Mouse (Mus musculus) lung, embryonic 15.5 days (tissue): ENCODE measurements at regions not wholly inside any gene's neighbourhood (a gene's known extent, or its start where the extent isn't known, plus 50 kb on each side); places are given as distances from the start of the nearest gene placed in this dataset.

ENCODE experiments used
- ATAC-seq: fragments of 200-750 bp; cut with Nextera tagmentation; 2 replicates; pipeline ENCODE4 v1.8.0; 2017; ENCODE audit warnings: moderate number of reproducible peaks, borderline replicate concordance; ENCODE audit not compliant: low FRiP score, low TSS enrichment; ENCODE audit errors: extremely low read depth
- H3K27ac ChIP-seq: fragments of 300-500 bp; sonication (generic); 2 replicates; pipeline ENCODE4 v1.5.1; 2015; ENCODE audit warnings: moderate library complexity, mild to moderate bottlenecking, inconsistent platforms
- H3K27me3 ChIP-seq: fragments of 300-500 bp; sonication (generic); 2 replicates; pipeline ENCODE4 v1.6.1; 2015; ENCODE audit warnings: inconsistent platforms
- H3K36me3 ChIP-seq: fragments of 300-500 bp; sonication (generic); 2 replicates; pipeline ENCODE4 v1.6.1; 2015; ENCODE audit warnings: inconsistent platforms
- H3K4me1 ChIP-seq: fragments of 300-500 bp; sonication (generic); 2 replicates; pipeline ENCODE4 v1.6.1; 2015; ENCODE audit warnings: inconsistent platforms
- H3K4me2 ChIP-seq: fragments of 300-500 bp; sonication (generic); 2 replicates; pipeline ENCODE4 v1.6.1; 2015; ENCODE audit warnings: inconsistent platforms, mild to moderate bottlenecking, moderate library complexity
- H3K4me3 ChIP-seq: fragments of 300-500 bp; sonication (generic); 2 replicates; pipeline ENCODE4 v1.5.1; 2015; ENCODE audit warnings: mild to moderate bottlenecking, inconsistent platforms
- H3K9ac ChIP-seq: fragments of 300-500 bp; sonication (generic); 2 replicates; pipeline ENCODE4 v1.6.1; 2015; ENCODE audit warnings: inconsistent platforms
- H3K9me3 ChIP-seq: fragments of 300-500 bp; sonication (generic); 2 replicates; pipeline ENCODE4 v1.6.1; 2016; ENCODE audit warnings: inconsistent platforms
- WGBS: fragments of 180-500 bp; shearing (Covaris S2); methylation state at CpG from one replicate; pipeline ENCODE4 v1.1.7; 2015; 5-methylcytosine and 5-hydroxymethylcytosine counted together

GRCm38 (mm10) chr13:54847764-54848183 lies 58.6 kb downstream of the Tspan17 start:
- no peak overlapping the region for H3K4me3 ChIP-seq
- no peaks in the 10 kb centered on the region for H3K36me3 ChIP-seq
- no peak overlapping the region for H3K4me2 ChIP-seq
- H3K9ac ChIP-seq: no peak overlapping the region
- no peaks in the 10 kb centered on the region for H3K9me3 ChIP-seq
- WGBS: 27% methylated on average over 3 of the region's 3 CpGs
- peaks cover 5% of the 10 kb centered on the region; the same call in 1 of the 2 replicates for H3K4me1 ChIP-seq
- no peak for ATAC-seq
- H3K27me3 ChIP-seq: no peaks in the 10 kb centered on the region
- H3K27ac ChIP-seq: no peak overlapping the region

DNA sequence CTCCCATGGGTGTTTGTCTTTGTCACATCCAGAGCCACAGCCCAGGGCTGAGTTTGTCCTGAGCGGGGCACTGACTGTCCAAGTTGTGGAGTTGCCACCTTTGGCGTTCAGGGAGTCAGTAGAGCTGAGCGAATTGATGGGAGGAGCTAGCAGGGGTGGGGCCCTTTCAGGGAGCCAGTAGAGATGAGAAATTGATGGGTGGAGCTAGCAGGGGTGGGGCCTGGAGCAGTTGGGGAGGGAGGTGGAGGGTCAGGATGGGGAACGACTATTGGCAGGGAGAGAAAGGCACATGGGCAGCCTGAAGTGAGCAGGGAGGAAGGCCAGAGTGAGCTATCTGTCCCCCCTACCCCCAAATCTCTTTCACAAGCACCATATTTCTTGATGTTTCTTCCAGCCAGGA lies 62.0 kb downstream of the Tspan17 start:
- no peak for ATAC-seq
- H3K4me1 ChIP-seq: no peaks in the 10 kb centered on the region
- no peak overlapping the region for H3K27ac ChIP-seq
- H3K27me3 ChIP-seq: no peaks in the 10 kb centered on the region
- H3K4me2 ChIP-seq: no peak overlapping the region
- no peaks in the 10 kb centered on the region for H3K36me3 ChIP-seq
- no peak overlapping the region for H3K9ac ChIP-seq
- no peaks in the 10 kb centered on the region for H3K9me3 ChIP-seq
- no peak overlapping the region for H3K4me3 ChIP-seq
- 43% methylated on average over 4 of the region's 4 CpGs for WGBS

DNA sequence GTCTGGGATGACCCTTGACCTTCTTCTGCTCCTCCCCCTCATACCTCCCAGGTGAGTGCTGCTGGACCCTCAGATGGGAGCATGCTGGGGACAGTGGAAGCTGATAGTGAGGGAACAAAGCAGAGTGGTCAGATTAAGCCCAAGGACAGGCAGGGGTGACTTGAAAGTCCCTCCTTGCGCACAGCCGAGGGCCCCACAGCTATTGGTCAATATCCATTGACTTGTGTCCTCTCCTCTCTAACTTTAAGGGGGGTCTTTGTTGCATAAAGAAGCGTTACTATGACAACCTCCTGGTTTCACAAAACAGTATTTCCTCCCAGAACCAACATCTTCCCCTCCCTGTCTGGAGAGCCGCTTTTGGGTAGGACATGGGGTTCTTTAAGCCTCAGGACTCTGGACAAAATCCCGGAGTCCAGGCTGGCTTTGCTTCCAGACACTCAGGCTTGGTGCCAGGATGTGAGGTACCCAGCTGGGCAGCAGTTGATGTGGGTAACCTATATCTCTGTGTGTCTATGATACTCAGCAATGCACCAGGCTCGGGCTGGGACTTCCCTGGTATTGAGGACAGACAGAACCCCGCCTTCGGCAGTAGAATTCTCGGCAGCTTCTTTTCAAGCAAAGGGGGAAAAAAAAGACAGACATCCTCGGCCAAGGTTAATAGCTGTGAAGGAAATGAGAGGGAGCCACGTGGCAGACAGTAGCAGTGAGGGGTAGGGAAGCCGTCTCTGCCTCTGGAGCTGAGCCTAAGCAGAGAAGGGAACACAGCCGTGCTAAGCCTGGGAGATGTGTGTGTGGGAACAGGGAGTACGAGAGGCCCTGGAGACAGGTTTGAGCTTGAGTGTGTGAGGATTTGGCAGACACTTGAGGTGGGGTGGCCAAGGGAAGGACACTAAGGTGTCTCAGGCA lies 66.4 kb downstream of the Tspan17 start:
- Histone ChIP-seq H3K9ac (no peak overlapping the region), H3K27me3 (no peaks in the 10 kb centered on the region), H3K4me1 (no peaks in the 10 kb centered on the region), H3K9me3 (no peaks in the 10 kb centered on the region), H3K27ac (no peak overlapping the region), H3K4me3 (no peak overlapping the region), H3K36me3 (no peaks in the 10 kb centered on the region), H3K4me2 (no peak overlapping the region)
- 44% methylated on average over 14 of the region's 14 CpGs for WGBS
- no peak for ATAC-seq

GRCm38 (mm10) chr13:54862931-54863330 lies 73.8 kb downstream of the Tspan17 start:
- no peaks in the 10 kb centered on the region for H3K4me1 ChIP-seq
- no peaks in the 10 kb centered on the region for H3K9me3 ChIP-seq
- H3K4me2 ChIP-seq: no peak overlapping the region
- WGBS: 74% methylated on average over 4 of the region's 4 CpGs
- ATAC-seq: no peak
- H3K9ac ChIP-seq: no peak overlapping the region
- H3K27me3 ChIP-seq: no peaks in the 10 kb centered on the region; the same call in 1 of the 2 replicates
- no peak overlapping the region for H3K27ac ChIP-seq
- H3K4me3 ChIP-seq: no peak overlapping the region
- no peaks in the 10 kb centered on the region for H3K36me3 ChIP-seq

- no peaks in the 10 kb centered on the region for H3K4me1 ChIP-seq
- ATAC-seq: no peak
- no peak overlapping the region for H3K9ac ChIP-seq
- WGBS: 41% methylated on average over 10 of the region's 10 CpGs
- H3K4me2 ChIP-seq: no peak overlapping the region
- H3K27me3 ChIP-seq: no peaks in the 10 kb centered on the region; the same call in 1 of the 2 replicates
- H3K27ac ChIP-seq: no peak overlapping the region
- no peaks in the 10 kb centered on the region for H3K36me3 ChIP-seq
- H3K4me3 ChIP-seq: no peak overlapping the region
- H3K9me3 ChIP-seq: no peaks in the 10 kb centered on the region
Measured at GRCm38 (mm10) chr13:54864048-54864447, 74.9 kb downstream of the Tspan17 start.

- H3K4me2 ChIP-seq: no peak overlapping the region
- no peaks in the 10 kb centered on the region for H3K9me3 ChIP-seq
- H3K9ac ChIP-seq: no peak overlapping the region
- peaks cover 59% of the 10 kb centered on the region for H3K27me3 ChIP-seq
- no peak overlapping the region for H3K4me3 ChIP-seq
- WGBS: 22% methylated on average over 12 of the region's 12 CpGs
- H3K36me3 ChIP-seq: no peaks in the 10 kb centered on the region
- H3K4me1 ChIP-seq: no peaks in the 10 kb centered on the region
- ATAC-seq: no peak
- no peak overlapping the region for H3K27ac ChIP-seq
Measured at GRCm38 (mm10) chr13:54872004-54872403, 77.2 kb upstream of the Unc5a start.

DNA sequence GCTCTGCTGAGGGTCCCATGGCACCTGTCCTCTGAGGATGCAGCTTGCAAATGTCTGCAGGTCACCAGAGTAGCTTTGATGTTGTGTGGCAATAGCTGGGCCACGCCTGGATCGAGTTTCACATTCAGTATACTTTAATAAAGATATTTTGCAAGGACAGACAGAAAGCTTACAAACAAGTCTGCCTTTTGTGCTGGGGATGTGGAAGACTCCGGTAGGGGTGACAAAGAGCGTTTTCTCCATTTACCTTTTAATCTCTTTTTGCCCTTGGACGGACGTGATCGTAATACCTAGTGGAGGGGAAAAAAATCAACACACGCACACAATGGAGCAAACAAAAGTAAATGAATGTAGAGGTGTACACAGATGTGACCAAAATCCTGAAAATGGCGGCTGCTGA lies 75.3 kb upstream of the Unc5a start:
- Histone ChIP-seq H3K27ac (no peak overlapping the region), H3K4me1 (no peaks in the 10 kb centered on the region), H3K27me3 (peaks cover 59% of the 10 kb centered on the region), H3K4me2 (no peak overlapping the region), H3K9me3 (no peaks in the 10 kb centered on the region), H3K36me3 (no peaks in the 10 kb centered on the region), H3K4me3 (no peak overlapping the region), H3K9ac (no peak overlapping the region)
- ATAC-seq: no peak
- WGBS: 47% methylated on average over 9 of the region's 9 CpGs

DNA sequence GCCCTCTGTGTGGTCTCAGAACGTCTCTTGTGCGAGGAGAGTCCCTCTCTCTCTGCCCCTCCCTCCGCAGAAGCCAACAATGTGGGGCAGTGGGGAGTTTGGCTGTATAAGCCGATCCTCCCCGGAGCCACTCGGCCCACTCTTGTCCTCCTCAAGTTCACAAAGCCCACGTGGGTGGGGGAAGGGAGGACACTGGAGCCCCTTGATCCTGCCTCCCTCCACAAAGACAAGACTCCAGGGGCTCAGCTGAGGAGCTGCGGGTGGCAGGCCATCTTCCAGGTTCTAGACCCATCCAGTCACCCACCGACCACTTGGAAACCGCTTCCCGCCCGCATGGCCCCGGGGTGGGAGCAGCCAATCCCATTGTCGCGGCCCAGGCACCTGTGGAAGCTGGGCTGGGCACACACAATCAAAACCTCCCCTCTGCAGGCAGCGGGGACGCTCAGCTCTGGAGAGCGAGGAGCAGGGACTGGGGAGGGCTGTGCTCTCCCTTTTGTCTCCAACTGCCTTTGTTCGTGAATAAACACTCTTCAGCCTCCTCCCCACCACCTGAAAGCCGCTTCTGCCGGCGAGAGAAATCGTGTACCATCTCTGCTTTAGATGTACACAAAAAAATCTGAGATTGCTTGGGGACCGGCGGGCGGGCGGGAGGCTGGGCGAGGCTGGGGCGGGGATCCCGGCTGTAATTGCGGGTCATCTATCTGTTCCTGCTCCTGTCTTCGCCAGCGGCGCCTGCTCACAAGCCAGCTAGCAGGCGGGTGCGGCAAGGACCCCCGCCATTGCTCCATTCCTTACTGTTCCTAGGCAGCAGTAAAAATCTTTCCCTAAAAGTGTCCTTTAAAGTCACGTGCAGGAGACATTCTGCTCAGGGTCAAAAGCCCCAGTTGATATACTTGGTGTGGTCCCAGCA lies 74.7 kb upstream of the Unc5a start:
- ATAC-seq: no peak
- no peaks in the 10 kb centered on the region for H3K9me3 ChIP-seq
- peaks cover 59% of the 10 kb centered on the region for H3K27me3 ChIP-seq
- no peaks in the 10 kb centered on the region for H3K36me3 ChIP-seq
- H3K4me2 ChIP-seq: no peak overlapping the region
- H3K4me1 ChIP-seq: no peaks in the 10 kb centered on the region
- H3K4me3 ChIP-seq: no peak overlapping the region
- WGBS: under 1% methylated on average over 38 of the region's 38 CpGs
- H3K27ac ChIP-seq: no peak overlapping the region
- no peak overlapping the region for H3K9ac ChIP-seq

DNA sequence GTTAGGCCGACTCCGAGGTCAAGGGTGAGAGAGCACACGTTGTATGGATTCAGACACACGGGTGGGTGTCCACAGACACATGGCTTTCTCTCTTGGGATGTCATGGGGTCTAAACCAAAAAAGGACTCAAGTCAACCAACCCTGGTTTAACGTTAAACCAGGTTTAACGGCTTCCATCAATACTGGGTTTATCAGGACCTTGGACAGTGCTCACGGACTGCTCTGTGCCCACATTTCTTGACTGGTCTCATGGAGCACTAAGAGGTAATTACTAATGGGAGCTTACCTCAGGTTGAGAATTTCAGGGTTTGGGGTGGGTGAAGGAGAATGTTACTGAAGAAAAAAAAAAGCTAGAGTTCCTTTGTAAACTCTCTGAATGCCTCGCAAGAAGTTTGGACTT lies 72.7 kb upstream of the Unc5a start:
- Histone ChIP-seq H3K4me1 (no peaks in the 10 kb centered on the region), H3K27ac (no peak overlapping the region), H3K36me3 (no peaks in the 10 kb centered on the region), H3K9ac (no peak overlapping the region), H3K27me3 (peaks cover 48% of the 10 kb centered on the region), H3K4me2 (no peak overlapping the region), H3K4me3 (no peak overlapping the region), H3K9me3 (no peaks in the 10 kb centered on the region)
- ATAC-seq: no peak
- WGBS: 30% methylated on average over 8 of the region's 8 CpGs

GRCm38 (mm10) chr13:54877656-54878055 lies 71.6 kb upstream of the Unc5a start:
- H3K9ac ChIP-seq: no peak overlapping the region
- no peak overlapping the region for H3K27ac ChIP-seq
- no peaks in the 10 kb centered on the region for H3K4me1 ChIP-seq
- H3K27me3 ChIP-seq: peaks cover 37% of the 10 kb centered on the region
- no peaks in the 10 kb centered on the region for H3K9me3 ChIP-seq
- ATAC-seq: no peak
- no peak overlapping the region for H3K4me2 ChIP-seq
- H3K4me3 ChIP-seq: no peak overlapping the region
- no peaks in the 10 kb centered on the region for H3K36me3 ChIP-seq
- 81% methylated on average over 8 of the region's 8 CpGs for WGBS

DNA sequence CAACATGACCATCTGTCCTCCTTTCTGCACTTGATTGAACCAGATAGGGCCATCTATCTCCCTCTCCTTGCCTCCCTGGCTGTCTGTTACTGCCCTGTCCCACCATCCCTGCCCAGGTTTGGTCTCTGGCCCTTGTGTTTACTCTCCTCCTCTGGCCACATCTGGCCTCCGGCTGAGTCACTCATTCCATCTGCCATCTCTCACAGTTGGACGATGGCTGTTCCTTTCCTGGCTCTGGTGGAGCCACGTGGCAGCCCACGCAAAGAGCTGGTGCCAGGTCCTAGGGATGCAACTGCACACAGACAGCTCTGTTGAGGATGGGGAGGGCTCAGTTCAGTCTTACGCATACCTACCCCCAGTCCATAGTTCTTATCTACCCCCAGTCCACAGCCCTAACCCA lies 69.9 kb upstream of the Unc5a start:
- Histone ChIP-seq H3K36me3 (no peaks in the 10 kb centered on the region), H3K4me3 (no peak overlapping the region), H3K4me1 (no peaks in the 10 kb centered on the region), H3K9me3 (no peaks in the 10 kb centered on the region), H3K27me3 (peaks cover 21% of the 10 kb centered on the region), H3K9ac (no peak overlapping the region), H3K4me2 (no peak overlapping the region), H3K27ac (no peak overlapping the region)
- ATAC-seq: no peak
- WGBS: 64% methylated on average over 5 of the region's 5 CpGs

- Histone ChIP-seq H3K4me2 (no peak overlapping the region), H3K4me3 (no peak overlapping the region), H3K9me3 (no peaks in the 10 kb centered on the region), H3K9ac (no peak overlapping the region), H3K36me3 (no peaks in the 10 kb centered on the region), H3K4me1 (no peaks in the 10 kb centered on the region), H3K27me3 (peaks cover 13% of the 10 kb centered on the region), H3K27ac (no peak overlapping the region)
- WGBS: 36% methylated on average over 2 of the region's 2 CpGs
- ATAC-seq: no peak
Measured at GRCm38 (mm10) chr13:54880204-54880603, 69.0 kb upstream of the Unc5a start.
